Mouse (Mus musculus) bone marrow macrophage, adult 2 months (primary cell): ENCODE results near the gene Osbp2. TPM values are rescaled to one million over a fixed set of nuclear protein-coding genes. Genes with fewer than 3 reads are reported as not detected.

ENCODE experiments used
- H3K27ac ChIP-seq: 2 replicates; pipeline ENCODE4 v1.5.1; 2012; ENCODE audit warnings: low read depth, low read length; ENCODE audit not compliant: insufficient read depth
- H3K4me1 ChIP-seq: 2 replicates; pipeline ENCODE4 v1.6.1; 2012; ENCODE audit warnings: low read length; ENCODE audit not compliant: control insufficient read depth, insufficient read depth
- H3K4me3 ChIP-seq: 2 replicates; pipeline ENCODE4 v1.5.1; 2012; ENCODE audit warnings: mild to moderate bottlenecking, low read length, moderate library complexity; ENCODE audit not compliant: insufficient read depth
- CTCF ChIP-seq: IDR thresholded peaks from 2 replicates; pipeline ENCODE4 v1.5.1; 2012; ENCODE audit warnings: low read depth, mild to moderate bottlenecking, low read length, moderate library complexity
- POLR2A ChIP-seq: IDR thresholded peaks from 2 replicates; pipeline ENCODE4 v1.6.1; 2012; ENCODE audit warnings: mild to moderate bottlenecking, low read depth, low read length, borderline replicate concordance
- polyA plus RNA-seq: library from polyadenylated mRNA; stranded (reverse); fragments of >200 nt; gene quantifications from 2 replicates; pipeline ENCODE4 v1.2.4, GENCODE M21; 2012; ENCODE audit not compliant: missing spikeins, insufficient read depth, insufficient read length

Gene Osbp2
- polyA plus RNA-seq, 1 experiment, result 0.87 TPM

- no peak for TF ChIP-seq CTCF
- no peak overlapping the region for H3K4me3 ChIP-seq
- H3K4me1 ChIP-seq, result no peaks in the 10 kb centered on the region
- H3K27ac ChIP-seq, result no peak overlapping the region
Observed at GRCm38 (mm10) chr11:3829736-3830135, 34.0 kb downstream of the Osbp2 start.

DNA sequence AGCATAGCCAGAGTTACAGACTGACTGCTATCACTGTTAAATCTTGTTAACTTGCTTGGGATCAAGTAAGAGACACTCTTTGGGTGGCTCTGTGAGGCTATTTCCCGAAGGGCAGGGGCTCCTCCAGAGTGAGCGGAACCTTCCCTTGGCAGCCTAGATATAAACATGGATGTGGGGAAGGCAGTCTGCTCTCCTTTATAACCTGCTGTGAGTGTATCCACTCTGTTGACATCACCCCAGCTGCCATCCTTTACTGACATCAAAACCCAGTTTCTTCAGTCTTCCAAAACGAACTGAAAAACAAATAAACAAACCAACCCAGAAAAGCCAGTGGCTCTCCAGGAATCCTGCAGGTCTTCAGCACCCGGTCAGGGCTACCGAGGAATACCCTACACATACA, 39.6 kb downstream of the Osbp2 start:
- no peak for TF ChIP-seq CTCF
- no peaks in the 10 kb centered on the region for H3K4me1 ChIP-seq

DNA sequence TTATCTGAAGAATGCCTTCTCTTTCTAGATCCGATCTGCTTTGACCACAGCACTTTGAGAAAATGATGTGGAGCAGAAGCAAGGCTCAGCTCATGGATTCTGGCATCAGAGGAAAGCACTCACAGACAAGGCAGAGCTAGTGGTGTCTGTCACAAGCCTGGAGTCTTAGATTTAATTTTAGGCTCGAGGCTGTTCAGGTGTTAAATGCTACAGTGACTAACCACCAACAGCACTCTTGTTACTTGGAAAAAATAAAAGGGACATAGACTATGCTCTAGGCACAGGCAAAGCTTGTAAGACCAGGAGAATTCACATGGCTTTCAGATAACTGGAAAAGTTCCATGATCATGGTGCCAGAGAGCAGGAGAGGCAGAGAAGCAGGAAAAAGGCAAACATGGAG, 40.3 kb downstream of the Osbp2 start:
- Histone ChIP-seq H3K4me3 (no peak overlapping the region), H3K27ac (no peak overlapping the region), H3K4me1 (no peaks in the 10 kb centered on the region)
- TF ChIP-seq POLR2A, result no peak
- no peak for TF ChIP-seq CTCF

More for the DNA sequence above, 39.6 kb downstream of the Osbp2 start:
- H3K4me3 ChIP-seq, result no peak overlapping the region
- no peak overlapping the region for H3K27ac ChIP-seq

DNA sequence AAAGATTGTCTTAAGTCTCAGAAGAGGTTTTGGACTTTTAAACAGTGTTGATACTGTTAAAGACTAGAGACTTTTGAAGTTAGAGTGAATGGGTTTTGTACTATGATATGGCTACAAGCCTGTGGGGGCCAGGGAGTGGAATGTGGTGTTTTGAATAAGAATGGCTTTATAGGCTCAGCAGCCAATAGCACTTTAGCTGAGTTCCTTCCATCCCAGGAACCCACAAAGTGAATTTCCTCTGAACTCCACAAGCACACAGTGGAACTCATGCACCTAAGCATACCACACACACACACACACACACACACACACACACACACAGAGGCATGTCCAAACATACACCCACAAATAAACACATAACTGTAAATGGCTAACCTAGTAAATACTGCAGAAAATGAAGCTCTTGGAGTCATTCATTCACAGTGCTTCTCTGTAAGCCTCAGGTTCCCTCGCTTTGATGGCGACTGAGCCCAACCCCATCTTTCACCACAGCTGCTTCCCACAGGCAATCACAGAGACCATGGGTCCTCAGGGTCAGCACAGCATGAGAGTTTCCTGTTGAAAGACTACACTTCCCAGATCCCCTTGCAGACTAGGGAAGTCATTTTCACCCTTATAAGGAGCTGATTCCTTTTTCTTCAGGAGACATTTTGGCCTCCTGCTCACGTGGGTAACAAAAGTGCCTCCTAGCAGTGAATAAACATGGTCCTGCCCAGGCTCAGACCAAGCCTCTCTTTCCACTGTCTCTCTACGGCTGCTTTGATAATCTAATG, 45.5 kb downstream of the Osbp2 start:
- H3K4me1 ChIP-seq, result no peaks in the 10 kb centered on the region
- no peak overlapping the region for H3K27ac ChIP-seq
- H3K4me3 ChIP-seq, result no peak overlapping the region
- TF ChIP-seq CTCF, result no peak
- no peak for TF ChIP-seq POLR2A

- Histone ChIP-seq H3K4me1 (no peaks in the 10 kb centered on the region), H3K27ac (no peak overlapping the region), H3K4me3 (no peak overlapping the region)
- TF ChIP-seq POLR2A (no peak), CTCF (no peak)
Observed at GRCm38 (mm10) chr11:3815951-3816350, 47.8 kb downstream of the Osbp2 start.

DNA sequence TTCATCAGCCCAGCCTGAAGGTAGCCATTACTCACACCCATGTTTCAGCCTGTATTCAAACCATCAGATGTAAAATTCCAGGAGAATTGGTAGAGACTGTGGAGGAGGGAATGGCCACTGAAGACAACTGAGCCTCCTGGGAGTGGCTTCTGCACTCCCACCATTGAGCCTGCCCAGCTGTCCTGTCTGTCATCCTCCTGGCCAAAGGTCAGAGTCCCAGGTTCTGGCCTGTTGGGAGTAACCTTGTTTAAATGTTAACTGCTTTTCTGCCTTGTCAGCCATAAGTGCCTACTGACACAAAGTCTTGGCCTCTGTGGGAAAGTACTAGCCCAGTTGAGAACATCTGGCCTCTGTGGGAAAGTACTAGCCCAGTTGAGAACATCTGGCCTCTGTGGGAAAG, 50.4 kb downstream of the Osbp2 start:
- TF ChIP-seq POLR2A, result no peak
- no peak for TF ChIP-seq CTCF
- H3K4me3 ChIP-seq, result no peak overlapping the region
- H3K4me1 ChIP-seq, result no peaks in the 10 kb centered on the region
- H3K27ac ChIP-seq, result no peak overlapping the region

- TF ChIP-seq POLR2A (no peak), CTCF (no peak)
- H3K27ac ChIP-seq, result no peak overlapping the region
- no peaks in the 10 kb centered on the region for H3K4me1 ChIP-seq
- no peak overlapping the region for H3K4me3 ChIP-seq
Observed at GRCm38 (mm10) chr11:3808162-3808561, 55.5 kb downstream of the Osbp2 start.

- no peak overlapping the region for H3K4me3 ChIP-seq
- no peaks in the 10 kb centered on the region for H3K4me1 ChIP-seq
- no peak overlapping the region for H3K27ac ChIP-seq
- TF ChIP-seq CTCF, result peak; percentile 30; the same call in 1 of the 2 replicates
- no peak for TF ChIP-seq POLR2A
Observed at GRCm38 (mm10) chr11:3805362-3805761, 58.3 kb downstream of the Osbp2 start.

DNA sequence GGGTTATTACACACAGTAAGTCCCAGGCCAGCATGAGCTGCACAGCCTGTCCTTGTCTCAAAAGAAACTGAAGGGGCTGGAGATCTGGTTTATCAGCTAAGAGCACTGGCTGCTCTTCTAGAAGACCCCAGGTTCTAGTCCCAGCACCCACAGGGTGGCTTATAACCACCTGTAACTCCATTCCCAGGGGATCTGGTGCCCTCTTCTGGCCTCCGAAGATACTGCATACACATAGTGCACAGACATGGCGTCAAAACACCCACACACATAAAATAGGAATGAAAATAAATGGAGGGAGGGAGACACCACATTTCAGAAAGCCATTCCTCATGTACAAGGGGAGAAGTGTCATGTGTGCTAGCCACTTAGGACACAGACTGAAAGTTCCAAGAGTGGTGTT, 59.1 kb downstream of the Osbp2 start:
- H3K4me3 ChIP-seq, result no peak overlapping the region
- TF ChIP-seq CTCF (no peak), POLR2A (no peak)

DNA sequence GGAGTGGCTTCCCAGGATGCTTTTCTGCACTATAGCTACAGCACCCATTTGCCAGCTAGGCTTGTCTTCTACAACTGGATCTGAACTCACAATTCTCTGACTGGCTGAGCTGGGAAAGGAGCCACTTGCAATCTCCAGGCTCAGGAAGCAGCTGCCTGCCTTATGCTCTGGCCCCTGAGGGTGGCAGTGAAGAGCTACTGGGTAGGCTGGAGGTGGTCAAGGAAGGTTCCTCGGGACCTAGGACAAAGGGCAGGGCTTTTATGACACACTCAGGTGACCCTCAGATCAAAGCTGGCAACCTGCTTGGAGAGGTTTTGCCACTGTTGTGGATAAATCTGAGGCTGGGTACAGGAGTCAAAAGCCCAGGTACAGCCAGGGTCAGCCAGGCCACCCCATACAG, 61.6 kb downstream of the Osbp2 start:
- no peak overlapping the region for H3K27ac ChIP-seq
- no peaks in the 10 kb centered on the region for H3K4me1 ChIP-seq
- no peak overlapping the region for H3K4me3 ChIP-seq
- TF ChIP-seq CTCF, result no peak
- no peak for TF ChIP-seq POLR2A

More for the DNA sequence above, 59.1 kb downstream of the Osbp2 start:
- Histone ChIP-seq H3K27ac (no peak overlapping the region), H3K4me1 (no peaks in the 10 kb centered on the region)
